Mouse (Mus musculus): ENCODE data around the gene Irf4. TPM values are rescaled to one million over a fixed set of nuclear protein-coding genes. Genes with fewer than 3 reads are reported as not detected.

The Irf4 gene
- total RNA-seq, 2 experiments from 2014 or later: 0.16 to 0.26 TPM

DNA sequence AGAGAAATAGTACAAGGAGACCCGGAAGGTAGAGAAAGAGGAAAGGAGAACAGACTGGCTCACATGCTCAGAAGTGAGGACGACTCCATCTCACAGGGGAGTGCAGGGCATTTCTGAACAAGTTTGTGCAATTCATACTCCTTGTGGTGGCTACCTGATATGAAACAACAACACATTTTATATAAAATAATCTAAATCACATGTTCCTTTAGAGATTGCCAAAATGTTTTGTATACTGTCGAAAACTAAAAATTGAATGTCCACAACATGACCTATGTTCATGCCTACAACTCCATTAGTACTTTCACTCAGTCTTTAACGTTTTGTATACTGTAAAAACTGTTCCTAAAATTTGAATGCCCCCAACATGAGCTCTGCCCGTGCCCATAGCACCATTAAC lies 7.9 kb upstream of the Irf4 start:
- no peak for DNase-seq

DNA sequence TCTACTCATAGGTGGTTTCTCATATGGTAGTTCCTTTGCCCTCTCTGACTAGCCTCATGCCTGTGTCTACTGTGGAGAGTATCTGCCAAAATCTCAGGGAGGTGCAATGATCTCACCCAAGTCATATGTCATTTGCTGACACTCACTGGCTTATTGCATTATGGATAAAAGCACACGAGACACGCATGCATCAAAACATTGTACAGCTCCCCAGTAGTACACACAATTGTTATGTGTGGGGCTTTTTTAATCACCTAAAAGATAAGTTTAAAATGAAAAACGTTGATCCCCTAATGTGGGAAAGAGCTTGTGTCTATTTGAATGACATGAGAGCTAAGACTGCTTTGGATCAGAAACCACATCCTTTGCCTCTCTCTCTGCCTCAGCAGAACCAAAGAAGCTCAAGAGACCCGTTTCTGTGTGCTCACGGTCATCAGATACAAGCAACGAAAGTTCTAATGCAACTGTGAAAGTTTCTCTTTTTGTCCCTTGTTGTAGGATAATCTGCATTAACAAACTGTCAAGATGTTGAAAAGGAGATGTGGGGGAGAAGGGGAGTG lies 6.5 kb upstream of the Irf4 start:
- no peak for DNase-seq

DNA sequence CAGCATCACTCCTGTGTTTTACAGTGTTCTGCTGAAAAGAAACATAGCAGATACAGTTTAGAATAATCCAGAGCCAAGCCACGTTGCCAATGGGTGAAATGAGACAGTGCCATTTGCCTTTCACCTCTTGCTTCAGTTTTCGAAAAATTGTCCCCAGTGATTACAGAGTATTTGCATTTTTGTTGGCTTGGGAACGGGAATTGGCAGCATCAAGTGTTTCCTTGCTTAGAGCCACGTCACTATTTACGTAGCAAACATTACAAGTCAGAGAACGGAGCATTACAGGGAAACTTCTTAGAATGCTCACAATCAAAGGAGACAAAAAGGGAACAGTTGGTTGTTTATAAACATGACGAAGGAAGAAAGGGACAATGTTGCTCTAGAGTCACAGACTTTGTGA lies 3.9 kb upstream of the Irf4 start:
- no peak for DNase-seq

DNA sequence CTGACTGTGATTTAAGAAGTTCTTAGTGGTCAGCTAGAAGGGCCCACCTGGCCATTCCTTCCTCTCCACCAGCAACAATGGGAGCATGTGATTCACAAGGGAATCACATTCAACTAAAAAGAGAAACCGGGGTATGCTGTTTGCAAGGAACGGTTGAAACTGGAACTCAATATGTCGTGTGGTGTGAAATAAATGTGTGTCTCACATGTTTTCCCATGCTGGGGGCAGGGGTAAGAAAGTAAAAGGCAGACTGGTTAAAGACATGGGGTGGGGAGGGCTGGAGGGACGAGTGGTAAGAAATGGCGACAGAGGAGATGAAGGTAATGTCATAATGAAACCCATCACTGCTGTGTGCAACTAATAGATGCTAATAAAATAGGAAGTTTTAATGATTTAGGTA lies 2.0 kb upstream of the Irf4 start:
- no peak for DNase-seq

DNA sequence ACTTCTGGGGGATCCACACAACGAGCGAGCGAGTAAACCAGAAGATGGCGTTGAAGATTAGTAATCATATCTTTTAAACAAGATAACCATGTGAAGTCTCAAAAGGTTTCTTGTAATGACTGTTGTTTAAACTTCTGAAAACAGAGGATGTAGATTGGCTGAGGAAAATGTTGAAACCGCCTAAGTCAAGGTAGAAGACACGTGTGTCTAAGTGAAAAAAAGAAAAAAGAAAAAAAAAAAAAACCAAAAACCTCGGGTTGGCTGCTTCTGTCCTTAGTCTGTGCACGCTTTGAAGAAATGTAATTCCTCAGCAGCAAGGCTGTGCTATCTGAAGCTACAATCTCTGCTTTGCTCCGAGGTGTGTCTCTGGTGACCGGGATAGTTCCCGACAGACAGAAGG lies 1.5 kb upstream of the Irf4 start:
- no peak for DNase-seq

DNA sequence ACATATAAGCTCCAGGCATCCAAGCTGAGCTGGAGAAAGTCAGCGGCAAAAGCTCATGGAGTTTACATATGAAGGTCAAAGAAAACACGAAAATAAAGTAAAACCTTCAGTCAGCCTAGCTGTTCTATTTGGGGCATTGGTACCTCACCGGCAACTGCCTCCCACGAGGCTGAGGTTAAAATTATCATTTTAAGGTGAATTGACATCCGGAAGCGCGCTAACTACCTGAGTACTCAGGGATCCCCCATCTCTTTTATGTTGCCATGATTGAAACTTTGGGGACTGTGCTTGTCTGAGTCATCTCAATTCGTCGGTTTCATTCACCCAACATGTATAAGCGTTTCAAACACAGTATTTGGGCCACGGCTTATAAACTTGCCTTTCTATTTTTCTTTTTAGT lies 705 bp upstream of the Irf4 start:
- no peak for DNase-seq

DNA sequence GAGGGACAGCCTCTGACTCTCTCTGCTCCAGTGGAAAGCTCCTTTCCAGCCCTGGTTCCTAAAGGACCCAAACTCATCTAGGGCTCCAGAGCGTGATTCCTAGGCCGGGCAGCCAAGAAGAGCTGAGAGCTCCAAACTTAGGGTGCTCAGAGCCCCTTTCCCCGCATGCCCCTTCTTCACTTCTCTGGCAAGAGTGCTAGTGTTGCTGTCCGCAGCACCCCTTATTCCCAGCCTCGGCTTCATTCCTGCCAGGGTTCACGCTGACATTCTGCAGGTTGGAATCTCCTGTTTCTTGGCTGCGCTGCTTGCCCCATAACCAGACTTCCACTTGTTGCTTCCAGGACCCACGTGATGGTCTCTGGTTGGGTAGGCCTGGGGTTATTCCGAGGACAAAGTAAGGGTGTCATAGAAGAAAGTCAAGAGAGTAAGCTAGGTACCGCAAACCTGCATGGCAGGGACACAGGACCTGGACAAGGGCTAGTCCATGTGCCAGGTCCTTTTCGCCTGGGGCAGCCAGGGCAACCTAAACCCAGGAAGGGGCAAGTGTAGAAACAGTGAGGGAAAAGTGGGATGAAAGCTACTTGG lies 623 bp downstream of the Irf4 start:
- DNase-seq: no peak

DNA sequence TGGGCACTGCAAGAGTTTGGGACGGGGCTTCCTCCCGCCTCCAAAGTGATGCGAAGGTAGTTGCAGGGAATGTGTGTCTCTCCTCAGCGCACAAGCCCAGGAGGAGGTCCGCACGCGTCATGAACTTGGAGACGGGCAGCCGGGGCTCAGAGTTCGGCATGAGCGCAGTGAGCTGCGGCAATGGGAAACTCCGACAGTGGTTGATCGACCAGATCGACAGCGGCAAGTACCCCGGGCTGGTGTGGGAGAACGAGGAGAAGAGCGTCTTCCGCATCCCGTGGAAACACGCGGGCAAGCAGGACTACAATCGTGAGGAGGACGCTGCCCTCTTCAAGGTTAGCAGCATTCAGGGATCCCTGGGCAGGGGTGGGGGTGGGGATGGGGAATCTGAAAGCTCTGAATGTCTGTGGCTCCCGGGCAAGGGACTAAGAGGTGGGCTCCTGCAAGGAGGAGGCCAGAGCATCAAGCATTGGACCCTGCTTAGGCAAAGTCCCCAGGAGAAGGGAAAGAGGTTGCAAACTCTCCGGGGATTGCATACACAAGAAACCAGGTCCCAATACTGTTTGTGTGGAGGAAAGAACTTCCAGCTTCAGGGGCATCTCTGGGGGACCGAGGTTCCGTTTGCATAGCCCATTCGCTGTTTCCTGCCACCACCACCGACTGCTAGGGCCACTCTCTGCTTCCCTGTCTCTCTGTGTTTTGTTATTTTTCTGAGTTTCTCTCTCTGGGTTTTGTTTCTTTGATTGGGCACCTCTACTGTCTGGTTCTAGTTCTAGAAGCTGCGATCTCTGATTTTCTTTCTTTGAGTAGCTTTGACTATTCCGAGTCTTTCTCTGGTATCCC lies 1.7 kb downstream of the Irf4 start:
- no peak for DNase-seq

DNA sequence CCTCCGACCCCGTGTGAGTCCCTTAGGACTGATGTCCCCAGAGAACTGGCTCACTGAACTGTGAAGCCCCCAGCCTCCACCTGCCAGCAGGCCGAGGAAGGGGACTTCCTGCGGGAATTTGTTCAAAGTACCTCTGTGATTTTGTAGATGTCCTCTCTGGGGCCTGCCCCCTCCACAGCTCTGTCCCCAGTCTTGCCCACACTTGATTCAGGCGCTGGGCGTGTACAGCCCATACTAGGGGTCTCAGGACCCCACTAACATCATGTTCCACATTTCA lies 2.2 kb downstream of the Irf4 start:
- DNase-seq: no peak

DNA sequence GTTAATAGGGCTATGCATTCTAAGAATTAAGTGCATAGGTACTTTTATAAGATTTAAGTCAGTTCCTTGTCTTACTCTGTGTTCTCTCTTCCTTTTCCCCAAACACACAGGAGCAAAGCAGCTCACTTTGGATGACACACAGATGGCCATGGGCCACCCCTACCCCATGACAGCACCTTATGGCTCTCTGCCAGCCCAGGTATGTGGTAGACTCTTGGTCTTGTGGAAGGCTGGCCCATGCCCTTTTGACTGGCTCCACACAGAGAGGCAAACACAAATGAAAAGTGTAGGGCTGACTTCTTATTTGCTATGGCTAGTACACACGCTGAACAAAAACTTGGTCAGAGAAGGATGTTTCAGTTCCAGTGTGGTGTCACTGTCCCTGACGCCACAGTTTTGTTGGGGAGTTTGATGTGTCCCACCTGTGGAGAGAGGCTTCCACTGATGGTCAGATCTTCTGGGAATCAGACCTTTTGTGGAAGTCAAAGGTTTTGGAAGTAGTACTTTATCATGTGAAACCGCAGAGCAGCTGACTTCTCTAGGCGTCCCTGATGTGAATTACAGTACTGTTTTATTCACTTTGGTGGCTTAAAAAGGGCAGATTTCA lies 3.7 kb downstream of the Irf4 start:
- DNase-seq: no peak

DNA sequence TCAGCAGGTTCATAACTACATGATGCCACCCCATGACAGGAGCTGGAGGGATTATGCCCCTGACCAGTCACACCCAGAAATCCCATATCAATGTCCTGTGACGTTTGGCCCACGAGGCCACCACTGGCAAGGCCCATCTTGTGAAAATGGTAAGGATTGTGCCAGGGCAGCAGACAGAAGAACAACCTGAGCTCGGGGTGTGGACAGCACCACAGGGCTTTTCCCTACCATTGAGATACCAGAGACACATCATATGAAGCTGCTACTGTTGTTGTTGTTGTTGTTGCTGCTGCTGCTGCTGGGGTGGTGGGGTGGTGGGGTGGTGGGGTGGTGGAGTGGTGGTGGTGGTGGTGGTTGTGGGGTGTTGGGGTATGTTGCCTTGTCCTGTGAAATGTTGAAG lies 4.4 kb downstream of the Irf4 start:
- no peak for DNase-seq

DNA sequence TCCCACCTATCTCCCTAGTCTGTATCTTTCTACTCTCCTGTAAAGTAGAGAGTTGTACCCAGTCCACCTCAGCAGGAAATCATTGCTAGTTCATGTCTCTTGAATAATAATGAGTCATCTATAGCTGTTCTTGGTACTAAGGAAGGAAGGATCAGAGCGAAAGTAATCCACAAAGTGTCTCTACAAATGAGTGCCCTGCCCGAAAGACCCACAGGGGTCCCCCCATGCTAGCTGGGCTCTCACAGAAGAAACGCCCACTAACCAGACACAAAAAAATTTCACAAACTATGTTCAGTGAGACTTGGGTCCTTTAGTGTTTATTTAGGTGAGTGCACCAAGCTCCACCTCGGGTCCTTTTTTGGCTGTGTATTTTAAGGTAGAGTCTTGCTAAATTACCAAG lies 5.0 kb downstream of the Irf4 start:
- DNase-seq: no peak

DNA sequence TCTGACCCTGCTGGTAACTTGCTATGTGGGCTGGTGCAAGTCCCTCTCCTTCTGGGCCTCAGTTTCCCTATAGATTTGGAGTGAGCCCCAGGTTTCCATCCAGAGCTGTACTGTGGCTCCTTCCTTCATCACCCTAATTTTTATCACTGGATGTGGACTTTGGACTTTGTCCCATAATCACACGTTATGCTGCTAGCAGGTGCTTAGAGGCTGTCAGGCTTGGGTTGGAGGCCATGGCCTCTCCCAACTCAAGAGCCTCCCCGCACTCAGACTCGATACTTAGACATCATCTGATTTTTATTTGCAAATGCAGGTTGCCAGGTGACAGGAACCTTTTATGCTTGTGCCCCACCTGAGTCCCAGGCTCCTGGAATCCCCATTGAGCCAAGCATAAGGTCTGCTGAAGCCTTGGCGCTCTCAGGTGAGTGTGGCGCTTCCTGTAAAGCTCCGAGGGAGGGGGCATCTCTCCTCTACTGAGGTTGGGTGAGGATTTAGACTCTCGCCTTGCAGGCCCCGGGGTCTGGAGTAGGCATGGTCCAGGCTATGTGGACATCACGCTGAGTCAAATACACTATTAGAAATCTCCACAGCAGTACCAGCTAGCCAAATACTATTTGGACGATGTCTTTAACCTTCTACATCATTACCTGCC lies 5.9 kb downstream of the Irf4 start:
- no peak for DNase-seq

DNA sequence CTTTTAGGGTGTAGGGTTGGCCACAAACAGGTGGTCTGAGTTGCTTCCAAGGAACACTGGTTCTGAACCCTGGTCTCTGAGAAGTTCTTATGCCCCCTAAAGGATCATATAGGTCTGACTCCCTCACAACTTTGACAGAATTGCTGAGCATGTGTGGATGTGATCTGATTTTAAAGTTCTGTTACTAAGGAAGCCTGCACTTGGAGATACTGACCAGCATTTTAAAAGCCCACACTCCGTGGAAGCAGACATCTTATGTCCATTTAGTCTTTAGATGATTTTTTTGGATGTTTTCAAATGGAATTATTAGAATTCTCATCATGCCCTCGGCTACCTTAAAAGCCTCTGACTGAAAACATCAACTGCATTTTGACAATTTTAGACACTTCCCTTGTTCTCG lies 6.6 kb downstream of the Irf4 start:
- DNase-seq: no peak

DNA sequence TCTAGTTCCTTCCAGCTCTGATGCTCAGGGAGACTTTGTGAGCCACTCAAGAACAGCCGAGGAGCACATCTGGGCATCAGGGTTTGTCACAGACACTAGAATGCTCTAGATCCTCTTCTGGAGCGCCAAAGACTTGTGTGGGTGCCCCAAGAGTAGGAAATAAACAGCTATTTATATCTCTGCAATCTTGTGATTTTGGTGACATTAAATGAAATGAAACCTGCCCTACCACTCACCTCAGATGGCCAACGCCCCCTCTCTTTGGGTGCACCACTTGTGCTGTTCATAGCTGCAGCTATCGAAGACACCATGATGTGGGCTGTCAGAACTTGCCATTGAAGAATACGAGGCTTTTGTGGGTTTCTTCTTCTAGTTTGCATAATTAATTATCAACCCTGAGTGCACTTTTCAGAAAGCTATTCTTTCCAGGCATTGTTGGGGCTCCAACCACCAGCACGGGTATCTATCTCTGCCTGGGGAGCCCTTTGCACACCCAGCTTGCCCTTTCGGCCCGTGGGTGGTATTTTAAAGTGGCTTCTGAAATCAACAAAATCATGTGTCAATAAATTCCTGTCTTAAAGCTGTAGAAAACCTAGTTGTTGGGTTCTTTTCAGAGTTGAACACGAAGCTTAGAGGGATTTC lies 7.1 kb downstream of the Irf4 start:
- DNase-seq: no peak

DNA sequence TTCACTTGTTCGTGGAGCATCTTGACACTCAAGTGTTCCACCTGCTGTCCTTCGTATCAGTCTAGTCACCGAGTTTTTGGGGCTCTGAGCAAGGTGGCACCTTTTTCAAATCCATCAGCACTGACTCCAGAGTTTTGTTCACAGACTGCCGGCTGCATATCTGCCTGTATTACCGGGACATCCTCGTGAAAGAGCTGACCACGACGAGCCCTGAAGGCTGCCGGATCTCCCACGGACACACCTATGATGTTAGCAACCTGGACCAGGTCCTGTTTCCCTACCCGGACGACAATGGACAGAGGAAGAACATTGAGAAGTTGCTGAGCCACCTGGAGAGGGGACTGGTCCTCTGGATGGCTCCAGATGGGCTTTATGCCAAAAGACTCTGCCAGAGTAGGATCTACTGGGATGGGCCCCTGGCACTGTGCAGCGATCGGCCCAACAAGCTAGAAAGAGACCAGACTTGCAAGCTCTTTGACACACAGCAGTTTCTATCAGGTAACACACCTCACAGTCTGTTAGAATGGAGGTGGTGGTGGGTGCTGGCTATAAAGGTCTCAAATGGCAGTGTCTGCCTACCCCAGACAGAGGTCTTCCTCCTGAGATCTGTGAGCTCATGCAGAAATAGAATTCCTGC lies 8.4 kb downstream of the Irf4 start:
- no peak for DNase-seq

DNA sequence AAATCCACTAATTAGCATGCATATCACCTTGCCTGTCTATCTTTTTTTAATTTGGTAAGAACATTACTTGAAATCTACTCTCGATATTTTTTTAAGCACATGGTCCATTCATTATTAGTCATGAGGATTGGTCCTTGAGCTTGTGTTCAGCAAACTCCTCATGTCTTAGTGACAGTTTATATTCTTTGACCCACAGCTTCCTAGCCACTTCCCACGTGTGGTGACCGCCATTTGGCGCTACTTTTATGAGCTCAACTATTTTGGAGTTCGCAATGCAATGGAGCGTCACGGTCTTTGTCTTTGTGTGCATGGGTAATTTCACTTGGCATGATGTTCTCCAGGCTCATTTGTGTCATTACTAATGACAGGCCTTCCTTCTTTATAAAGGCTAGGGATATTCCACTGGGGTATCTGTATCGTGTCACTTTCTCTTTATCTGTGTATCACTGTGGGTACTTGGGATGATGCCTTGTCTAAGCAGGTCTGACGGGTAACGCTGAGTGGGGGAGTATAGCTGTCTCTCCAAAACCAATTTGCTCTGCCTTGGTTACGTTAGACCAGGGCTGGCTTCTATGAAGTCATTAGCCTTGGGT lies 9.9 kb downstream of the Irf4 start:
- no peak for DNase-seq

DNA sequence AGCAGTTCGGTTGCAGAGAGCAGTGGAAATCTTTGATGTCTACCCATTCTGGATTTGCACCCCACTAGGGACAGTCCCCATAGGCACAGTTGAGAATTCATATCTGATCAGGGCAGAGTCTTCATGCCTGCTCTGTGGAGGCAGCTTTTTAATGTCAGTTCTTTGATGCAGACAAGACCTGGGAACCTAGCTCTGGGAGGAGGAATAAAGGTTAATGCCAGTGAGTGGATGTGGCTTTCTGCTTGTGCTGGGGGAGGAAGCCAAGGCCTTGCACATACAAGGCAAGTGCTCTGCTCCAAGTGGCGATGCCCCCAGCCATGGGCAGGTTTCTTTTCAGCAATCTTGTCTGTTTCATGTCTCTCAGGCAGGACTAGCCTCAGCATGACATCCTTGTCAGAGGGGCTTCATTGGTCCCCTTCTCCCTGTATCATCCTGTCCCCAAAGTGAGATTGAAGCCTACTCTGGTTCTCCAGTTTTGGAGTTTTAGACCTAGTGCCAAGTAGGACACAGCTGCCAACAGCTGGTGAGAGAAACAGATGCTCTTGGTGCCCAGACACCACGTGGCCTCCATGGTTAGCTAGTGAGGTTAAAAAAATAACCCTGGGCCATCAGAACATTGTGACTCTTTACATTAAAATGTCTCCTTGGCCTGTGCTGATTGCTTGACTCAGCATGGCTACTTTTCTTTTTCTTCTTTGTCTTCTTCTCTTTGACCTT lies 11.5 kb downstream of the Irf4 start:
- no peak for DNase-seq

DNA sequence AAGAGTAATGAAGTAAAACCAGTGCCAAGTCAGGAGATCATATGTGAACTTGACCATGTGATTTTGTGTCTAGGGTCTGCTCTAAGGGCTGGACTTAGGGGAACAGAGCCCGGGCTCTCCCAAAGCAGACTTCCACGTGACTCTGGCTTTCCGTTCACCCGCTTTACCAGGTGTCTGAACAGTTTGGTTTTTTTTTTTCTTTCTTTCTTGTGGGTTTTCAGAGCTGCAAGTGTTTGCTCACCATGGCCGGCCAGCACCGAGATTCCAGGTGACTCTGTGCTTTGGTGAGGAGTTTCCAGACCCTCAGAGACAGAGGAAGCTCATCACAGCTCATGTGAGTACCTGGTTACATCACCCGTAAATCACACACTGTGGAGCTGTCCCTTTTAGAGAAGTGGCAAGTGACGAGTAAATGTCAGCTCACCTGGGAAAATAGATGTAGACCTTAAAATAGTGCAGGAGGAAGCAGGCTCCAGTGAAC lies 12.2 kb downstream of the Irf4 start:
- DNase-seq: no peak

DNA sequence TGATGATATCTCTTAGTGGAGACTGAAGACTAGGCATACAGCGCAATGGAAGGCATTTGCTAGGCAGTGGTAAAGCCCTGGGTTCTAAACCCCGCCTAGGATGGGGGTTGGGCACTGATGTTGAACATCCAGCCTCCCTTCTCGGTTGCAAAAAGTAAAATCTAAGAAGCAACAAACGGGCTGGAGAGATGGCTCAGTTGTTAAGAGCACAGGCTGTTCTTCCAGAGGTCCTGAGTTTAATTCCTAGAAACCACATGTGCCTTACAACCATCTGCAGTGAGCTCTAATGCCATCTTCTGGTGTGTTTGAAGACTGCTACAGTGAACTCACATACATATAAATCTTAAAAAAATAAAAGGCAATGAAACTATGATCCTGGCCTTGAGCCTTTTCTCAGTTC lies 13.2 kb downstream of the Irf4 start:
- no peak for DNase-seq

All from heart, postnatal 4 days (tissue).